Mouse (Mus musculus): ENCODE results near the gene Slc38a6.

The Slc38a6 gene

DNA sequence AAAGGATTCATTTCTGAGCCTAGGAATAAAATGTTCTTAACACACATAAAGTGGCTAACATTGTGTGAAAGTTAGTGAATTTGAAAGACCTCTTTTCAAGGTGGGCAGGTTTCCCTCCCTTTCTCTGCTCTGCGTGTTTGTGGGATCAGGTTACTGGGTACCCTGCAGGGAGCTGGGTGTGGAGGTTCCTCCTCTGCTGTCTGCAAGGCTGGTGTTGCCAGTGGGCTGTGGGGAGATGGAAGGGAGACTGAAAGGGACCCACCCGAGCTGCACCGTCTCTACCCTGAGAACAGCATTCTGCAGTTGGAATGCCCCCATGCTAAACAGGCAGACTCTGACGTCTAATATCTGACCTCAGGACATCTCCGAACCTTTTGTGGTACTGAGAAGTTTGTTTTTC is 70.7 kb downstream of the Slc38a6 start:
- no peak for DNase-seq (ENCODE audit: low spot score)

GRCm38 (mm10) chr12:73357736-73358135 is 71.2 kb downstream of the Slc38a6 start:
- no peak for DNase-seq (ENCODE audit: low spot score)

DNA sequence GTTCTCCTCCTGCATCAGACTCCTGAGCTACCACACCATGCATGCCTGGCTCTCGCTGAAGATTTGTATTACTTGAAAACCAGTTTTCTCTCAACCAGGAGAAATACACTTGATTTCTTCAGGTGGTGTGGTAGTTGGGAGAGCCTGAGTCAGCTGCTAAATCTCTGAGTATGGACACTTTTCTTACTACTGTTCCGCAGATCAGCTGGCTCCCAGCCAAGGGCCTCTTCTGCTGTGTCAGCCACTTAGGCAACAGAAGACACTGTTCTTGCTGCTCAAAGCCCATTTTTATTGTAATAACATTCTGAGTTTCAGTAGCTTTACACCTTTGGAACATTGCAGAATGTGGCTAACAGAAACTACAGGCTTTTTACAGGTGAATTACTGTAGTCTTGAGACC is 72.1 kb downstream of the Slc38a6 start:
- no peak for DNase-seq (ENCODE audit: low spot score)

DNA sequence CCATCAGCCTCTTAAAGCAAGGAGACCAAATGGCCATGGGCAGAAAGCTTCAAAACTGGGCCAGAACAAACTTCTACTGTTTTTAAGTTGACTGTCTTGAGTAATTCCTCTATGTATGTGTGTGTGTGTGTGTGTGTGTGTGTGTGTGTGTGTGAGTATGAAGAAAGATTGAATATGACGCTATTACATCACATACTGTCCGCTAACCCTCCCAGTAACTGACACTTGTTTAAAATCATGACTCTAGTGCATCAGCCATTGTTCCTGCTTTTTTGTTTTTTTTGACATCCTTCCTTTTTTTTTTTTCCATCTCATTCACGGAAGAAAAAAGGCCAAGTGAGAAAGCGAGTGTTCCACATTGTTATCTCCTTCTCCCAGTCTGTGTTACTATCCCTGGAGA is 72.9 kb downstream of the Slc38a6 start:
- no peak for DNase-seq (ENCODE audit: low spot score)

- DNase-seq (ENCODE audit: low spot score) = no peak
Measured at GRCm38 (mm10) chr12:73361201-73361600, 74.6 kb downstream of the Slc38a6 start.

GRCm38 (mm10) chr12:73363401-73363800 is 76.8 kb downstream of the Slc38a6 start:
- no peak for DNase-seq (ENCODE audit: low spot score)

DNA sequence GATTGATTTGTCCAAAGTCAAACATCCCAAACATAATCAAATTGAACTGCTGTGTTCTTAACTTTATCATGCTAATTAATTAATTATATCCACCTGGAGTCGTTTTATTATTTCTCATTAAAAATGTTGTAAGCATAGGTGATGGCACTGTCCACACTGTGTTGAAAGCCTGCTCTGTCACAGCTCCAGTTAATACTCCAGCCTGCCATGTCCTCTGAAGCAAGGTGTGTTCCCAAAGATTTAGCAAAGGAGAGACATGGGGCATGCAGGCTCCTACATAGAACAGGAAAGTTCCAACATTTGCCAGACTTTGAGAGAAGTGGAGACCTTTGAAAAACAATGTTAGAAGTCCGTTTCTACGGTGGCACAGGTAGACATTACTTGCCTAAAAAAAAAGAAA is 77.4 kb downstream of the Slc38a6 start:
- DNase-seq (ENCODE audit: low spot score) = no peak

DNA sequence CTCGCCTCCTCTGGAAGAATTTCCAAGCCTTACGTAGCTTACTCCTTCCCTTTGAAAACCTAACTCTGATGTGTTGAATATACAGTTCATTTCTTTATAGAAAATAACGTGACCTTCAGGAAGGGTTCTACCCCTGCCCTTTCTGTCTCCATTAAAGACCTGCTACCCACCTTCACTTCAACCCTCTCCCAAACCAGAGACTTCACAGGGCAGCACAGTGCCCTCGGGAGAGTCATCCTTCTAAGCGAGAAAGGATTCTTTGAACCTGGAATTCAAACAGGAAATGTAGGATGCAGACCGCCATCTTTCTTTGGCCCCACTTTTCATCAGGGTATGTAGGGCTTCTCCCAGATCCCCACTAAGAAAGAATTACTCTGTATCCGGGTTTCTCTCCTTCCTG is 80.0 kb downstream of the Slc38a6 start:
- no peak for DNase-seq (ENCODE audit: low spot score)

DNA sequence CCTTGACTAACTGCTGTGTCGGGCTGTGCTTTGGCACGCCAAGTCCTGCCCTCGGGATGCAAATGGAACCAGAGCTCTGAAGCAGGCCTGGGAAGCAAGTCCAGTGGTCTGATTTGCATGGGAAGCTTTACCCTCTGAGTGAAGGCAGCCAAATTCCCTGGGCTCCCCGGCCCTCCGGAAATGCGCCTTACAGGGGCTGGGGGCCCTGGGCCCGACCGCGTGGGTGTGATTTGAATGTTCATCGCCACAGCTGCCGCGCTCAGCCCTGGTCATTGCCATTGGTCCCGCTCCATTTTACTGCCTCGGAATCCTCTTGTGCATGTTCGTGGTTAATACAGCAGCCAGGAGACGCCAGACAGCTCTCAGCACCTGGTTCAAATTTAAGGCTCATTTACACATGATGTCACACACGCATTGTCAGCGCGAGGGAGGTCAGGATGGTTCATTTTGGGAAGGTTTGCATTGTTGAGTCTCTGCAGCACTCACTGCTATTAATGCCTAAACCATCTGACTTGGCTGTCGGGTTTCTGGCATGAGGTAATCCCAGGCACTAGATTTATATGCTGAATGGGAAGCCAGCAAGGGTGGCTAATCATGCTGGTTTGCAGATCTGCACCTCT is 81.0 kb downstream of the Slc38a6 start:
- no peak for DNase-seq (ENCODE audit: low spot score)

DNA sequence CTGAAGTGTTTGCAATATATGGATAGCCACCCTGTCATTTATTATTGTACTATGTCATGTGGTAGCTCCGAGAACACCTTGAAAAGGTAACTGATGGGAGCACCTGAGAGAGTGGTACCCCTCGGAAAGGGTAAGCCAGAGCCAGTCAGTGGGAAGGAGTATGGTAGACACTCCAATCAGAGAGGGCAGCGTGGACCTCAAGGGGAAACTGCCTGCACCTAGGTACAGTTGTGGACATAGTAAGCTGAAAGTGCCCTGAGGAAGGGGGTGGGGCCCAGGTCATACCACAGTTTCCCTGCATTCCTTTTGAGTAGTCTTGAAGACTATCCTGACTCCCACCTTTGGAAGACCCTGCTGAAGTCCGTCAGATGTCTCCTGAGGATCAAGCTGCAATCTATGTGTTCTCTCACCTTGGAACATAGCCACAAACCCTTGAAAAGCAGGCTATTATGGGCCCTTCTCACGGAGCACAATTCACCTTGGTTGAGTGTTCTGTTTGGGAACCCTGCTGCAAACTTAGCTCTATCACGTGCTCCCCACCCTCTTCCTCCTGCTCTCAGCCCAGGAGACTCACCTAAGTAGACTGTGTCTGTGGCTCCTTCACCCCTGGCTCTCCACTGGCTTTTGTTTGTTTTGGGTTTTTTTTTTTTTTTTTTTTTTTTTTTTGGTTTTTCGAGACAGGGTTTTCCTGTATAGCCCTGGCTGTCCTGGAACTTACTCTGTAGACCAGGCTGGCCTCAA is 82.5 kb downstream of the Slc38a6 start:
- DNase-seq (ENCODE audit: low spot score) = no peak

DNA sequence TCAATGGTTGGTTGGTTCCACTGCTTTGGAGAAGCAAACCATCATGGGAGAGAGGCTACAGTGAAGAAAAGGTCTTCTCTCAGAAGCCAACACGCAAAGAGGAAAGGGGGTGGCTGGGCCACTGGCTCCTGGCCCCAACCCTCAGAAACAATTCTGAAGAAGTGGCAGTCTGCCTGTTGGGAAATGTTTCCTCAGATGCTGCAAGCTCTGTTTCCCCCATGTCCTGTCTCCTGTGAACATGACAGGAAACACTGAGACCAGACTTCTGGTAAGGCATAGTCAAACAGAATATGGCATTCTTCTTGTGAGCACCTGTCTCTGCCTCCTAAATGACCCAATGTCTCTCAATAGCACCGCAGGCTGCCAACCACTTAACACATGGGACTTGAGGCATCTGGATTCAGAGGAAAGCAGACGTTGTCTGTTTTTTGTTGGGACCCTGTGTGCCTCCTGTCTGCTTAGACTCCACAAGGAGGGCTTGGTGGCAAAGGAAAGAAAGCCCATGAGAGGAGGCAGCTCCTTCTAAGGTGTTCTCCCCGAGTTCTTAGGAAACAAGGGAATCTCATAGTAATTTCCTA is 83.9 kb downstream of the Slc38a6 start:
- no peak for DNase-seq (ENCODE audit: low spot score)

DNA sequence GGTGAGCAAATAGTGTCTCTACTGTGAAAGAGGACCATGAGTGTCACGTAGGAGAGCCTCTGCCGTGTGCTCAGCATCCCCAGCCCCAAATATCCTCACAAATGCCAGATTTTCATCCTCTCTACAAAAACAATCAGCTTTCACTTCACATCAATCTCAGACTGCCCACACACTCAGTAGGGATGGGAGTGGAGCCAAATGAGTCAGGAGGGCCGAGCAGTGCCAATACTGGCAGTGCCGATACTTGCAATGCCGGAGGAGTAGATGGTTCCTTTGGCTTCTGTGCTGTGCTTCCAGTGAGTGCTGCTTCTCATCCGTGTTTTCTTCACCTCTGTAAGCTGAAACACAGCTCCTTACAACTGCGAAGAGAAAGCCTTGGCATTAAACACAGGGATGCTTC is 84.6 kb downstream of the Slc38a6 start:
- no peak for DNase-seq (ENCODE audit: low spot score)

- DNase-seq (ENCODE audit: low spot score) = no peak
Measured at GRCm38 (mm10) chr12:73378026-73378425, 91.4 kb downstream of the Slc38a6 start.

GRCm38 (mm10) chr12:73378724-73379355 is 92.3 kb downstream of the Slc38a6 start:
- no peak for DNase-seq (ENCODE audit: low spot score)

DNA sequence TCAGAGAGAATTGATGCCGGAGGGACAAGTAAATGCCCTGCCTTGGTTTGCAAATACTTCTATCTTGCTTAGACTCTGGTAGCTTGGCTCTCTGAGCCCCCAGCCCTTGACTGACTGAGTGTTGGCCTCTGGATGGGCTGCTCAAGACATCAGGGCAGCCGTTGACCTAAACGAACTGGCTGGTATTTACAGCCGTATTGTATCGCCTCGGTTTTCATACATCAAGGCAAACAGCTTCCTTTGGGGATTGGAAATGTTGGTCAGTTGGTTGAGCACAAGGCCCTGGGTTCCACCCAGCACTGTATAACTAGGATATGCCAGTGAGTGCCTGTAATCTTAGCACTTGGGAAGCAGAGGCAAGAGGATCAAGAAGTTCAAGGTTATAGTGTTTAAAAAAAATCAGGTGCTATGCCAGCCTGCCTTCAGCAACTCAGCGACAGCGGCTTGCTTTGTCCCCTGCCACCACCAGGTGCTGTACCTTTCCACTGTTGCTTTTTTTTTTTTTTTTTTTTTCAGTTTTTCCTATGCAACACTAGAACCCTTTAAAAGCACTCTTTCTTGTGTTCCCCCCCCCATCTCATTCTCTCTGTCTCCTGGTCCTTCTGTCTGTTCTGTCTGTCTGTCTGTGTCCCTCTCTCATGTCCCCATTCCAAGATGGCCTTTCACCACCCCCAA is 94.2 kb downstream of the Slc38a6 start:
- DNase-seq (ENCODE audit: low spot score) = no peak

DNA sequence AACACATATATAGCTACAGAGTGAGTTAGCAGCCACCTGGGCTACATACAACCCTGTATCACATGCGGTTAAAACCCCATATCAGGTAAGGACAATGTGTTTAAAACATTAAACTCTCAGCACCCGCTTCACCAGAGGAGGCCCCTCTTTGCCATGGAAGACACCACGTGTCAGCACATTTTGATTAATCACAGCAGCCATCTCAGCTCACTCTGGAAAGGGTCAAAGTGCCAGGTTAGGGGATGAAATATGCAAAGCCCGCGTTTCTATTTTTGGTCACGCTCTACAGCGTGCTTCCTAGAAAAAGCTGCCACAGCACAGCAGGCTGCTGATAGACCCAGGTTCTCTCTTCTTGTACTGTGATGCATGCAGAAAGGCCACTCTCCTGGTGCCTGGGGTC is 94.9 kb downstream of the Slc38a6 start:
- no peak for DNase-seq (ENCODE audit: low spot score)

DNA sequence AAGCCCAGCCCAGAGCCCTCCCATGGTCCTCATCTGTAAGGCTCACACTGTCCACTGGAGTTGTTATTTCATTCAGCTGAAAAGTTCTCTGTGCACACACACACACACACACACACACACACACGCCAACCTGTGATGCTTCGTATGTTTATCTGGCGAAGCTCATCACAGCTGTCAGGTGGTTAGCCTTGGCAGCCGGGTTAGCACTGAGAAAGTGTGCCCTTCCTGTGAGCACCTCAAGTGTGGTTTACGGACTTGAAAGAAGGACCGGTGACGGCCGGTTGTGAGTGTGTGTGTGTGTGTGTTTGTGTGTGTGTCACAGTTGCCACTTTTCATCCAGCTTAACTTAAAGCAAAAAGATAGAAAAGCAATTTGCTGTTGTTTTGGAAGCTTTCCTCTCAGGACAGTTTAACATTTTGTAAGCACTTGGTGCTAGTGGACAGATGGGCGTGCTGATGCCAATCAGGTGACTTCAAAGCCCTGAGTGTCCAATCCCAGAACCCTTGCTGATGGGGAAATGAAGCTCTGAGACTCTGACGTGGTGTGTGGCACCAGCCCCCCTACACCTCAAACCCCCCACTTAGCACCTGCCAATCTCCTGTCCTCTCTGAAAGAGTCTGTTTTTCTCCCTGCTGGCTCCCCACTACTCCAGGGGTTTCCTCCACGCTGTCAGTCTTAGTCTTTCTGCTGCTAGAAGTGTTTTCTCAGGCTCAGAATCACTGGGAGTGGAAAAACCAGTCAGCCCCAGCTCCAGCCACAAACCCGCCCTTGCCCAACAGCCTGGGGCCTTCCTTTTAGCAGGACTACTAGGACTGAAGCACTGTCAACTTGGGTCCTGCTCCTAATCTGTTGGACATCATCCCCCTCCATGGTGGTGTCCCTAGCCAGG is 96.0 kb downstream of the Slc38a6 start:
- no peak for DNase-seq (ENCODE audit: low spot score)

GRCm38 (mm10) chr12:73383179-73383510 is 96.6 kb downstream of the Slc38a6 start:
- no peak for DNase-seq (ENCODE audit: low spot score)

- DNase-seq (ENCODE audit: low spot score) = no peak
Measured at GRCm38 (mm10) chr12:73383861-73384260, 97.3 kb downstream of the Slc38a6 start.

DNA sequence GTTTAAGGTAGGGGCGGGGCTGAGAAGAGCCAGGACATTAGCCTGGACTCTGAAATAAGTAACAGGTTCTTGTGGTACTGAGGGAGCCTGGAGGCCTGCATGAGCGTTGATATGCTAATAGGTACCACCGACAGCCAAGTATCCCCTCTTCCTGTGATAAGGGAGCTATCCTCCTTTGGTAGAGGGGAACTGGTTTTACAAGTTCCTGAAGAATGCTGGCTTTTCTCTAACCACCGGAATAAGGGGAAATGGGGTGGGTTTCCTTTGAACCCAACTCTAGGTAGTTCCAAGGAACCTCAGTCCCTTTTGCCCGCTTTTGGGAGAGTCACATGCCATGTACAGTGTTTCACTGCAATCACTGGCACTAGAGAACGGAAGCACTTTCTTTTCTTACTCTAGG is 98.2 kb downstream of the Slc38a6 start:
- DNase-seq (ENCODE audit: low spot score) = no peak

DNA sequence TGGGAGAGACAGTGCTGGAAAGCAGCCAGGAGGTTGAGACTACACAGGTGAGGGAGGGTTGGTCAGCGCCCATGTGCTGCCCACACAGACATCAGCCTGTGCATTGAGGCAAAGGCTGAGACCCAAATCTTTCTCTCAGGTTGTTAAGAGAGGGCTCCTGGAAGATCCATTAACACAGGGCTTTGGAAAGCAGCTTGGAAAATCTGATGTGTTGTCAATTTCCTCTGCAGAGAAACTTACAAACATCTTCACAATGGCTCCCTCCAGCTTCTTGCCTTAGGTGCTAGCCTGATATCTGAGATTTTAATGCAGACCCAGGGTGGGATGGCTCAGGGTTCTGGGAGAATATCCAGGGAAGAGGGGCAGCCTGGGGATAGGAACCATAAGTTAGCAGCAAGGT is 105.9 kb downstream of the Slc38a6 start:
- no peak for DNase-seq (ENCODE audit: low spot score)

DNA sequence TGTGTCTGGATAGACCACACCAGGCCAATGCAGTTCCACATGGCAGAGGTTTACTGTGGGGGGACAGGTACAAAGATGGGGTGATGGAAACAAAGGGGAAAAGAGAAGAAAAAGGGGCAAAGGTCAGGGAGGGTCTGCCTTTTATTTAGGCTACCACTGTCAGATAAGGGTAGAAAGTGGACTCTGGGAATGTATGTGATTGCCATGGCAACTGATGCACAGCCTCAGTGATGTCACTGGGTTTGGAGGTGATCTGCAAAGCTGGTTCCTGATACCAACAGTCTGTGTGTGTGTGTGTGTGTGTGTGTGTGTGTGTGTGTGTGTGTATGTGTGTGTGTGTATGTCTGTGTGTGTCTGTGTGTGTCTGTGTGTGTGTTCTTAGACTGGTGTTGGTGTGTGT is 106.4 kb downstream of the Slc38a6 start:
- no peak for DNase-seq (ENCODE audit: low spot score)
